Mouse (Mus musculus) 3T3-L1 (cell line): Measurements from ENCODE around the gene Gm42906.
A peak's percentile ranks its signal among the peaks of the same experiment; 100 is the strongest.

ENCODE experiments used
- DNase-seq: peaks from one replicate; pipeline ENCODE4 v3.0.0-alpha.2; 2015; ENCODE audit warnings: low read depth, low spot score

The Gm42906 gene

GRCm38 (mm10) chr5:151151549-151151948 lies 276.4 kb downstream of the Gm42906 start:
- no peak for DNase-seq

- DNase-seq = no peak
Measured at GRCm38 (mm10) chr5:151149509-151149908, 278.5 kb downstream of the Gm42906 start.

- DNase-seq = no peak
Measured at GRCm38 (mm10) chr5:151148079-151148478, 279.9 kb downstream of the Gm42906 start.

GRCm38 (mm10) chr5:151145807-151146206 lies 282.2 kb downstream of the Gm42906 start:
- DNase-seq = no peak

- peak; percentile 36 for DNase-seq
Measured at GRCm38 (mm10) chr5:151143955-151144354, 284.0 kb downstream of the Gm42906 start.

- peak; percentile 19 for DNase-seq
Measured at GRCm38 (mm10) chr5:151142671-151143601, 285.0 kb downstream of the Gm42906 start.

GRCm38 (mm10) chr5:151142241-151142640 lies 285.7 kb downstream of the Gm42906 start:
- peak; percentile 86 for DNase-seq

- DNase-seq = no peak
Measured at GRCm38 (mm10) chr5:151137901-151138300, 290.1 kb downstream of the Gm42906 start.

GRCm38 (mm10) chr5:151137311-151137710 lies 290.7 kb downstream of the Gm42906 start:
- DNase-seq = no peak

- no peak for DNase-seq
Measured at GRCm38 (mm10) chr5:151135965-151136364, 292.0 kb downstream of the Gm42906 start.

- DNase-seq = no peak
Measured at GRCm38 (mm10) chr5:151135078-151135826, 292.7 kb downstream of the Gm42906 start.

GRCm38 (mm10) chr5:151134202-151134601 lies 293.8 kb downstream of the Gm42906 start:
- DNase-seq = no peak

- no peak for DNase-seq
Measured at GRCm38 (mm10) chr5:151133744-151134143, 294.2 kb downstream of the Gm42906 start.

- DNase-seq = peak; percentile 91
Measured at GRCm38 (mm10) chr5:151129762-151130161, 298.2 kb downstream of the Gm42906 start.

- no peak for DNase-seq
Measured at GRCm38 (mm10) chr5:151127298-151127717, 300.7 kb downstream of the Gm42906 start.

GRCm38 (mm10) chr5:151126608-151127005 lies 301.4 kb downstream of the Gm42906 start:
- no peak for DNase-seq

GRCm38 (mm10) chr5:151125985-151126607 lies 301.9 kb downstream of the Gm42906 start:
- DNase-seq = peak; percentile 54

- peak; percentile 85 for DNase-seq
Measured at GRCm38 (mm10) chr5:151117846-151118245, 310.1 kb downstream of the Gm42906 start.

- no peak for DNase-seq
Measured at GRCm38 (mm10) chr5:151116192-151116887, 311.6 kb downstream of the Gm42906 start.

GRCm38 (mm10) chr5:151112743-151113142 lies 315.2 kb downstream of the Gm42906 start:
- peak; percentile 99 for DNase-seq
